Mouse (Mus musculus) liver, adult 2 months (tissue): ENCODE data around the gene Mettl16.

ENCODE experiments used
- CTCF ChIP-seq: fragments of 200-500 bp; IDR thresholded peaks from 2 replicates; pipeline ENCODE4 v1.5.1; 2011; ENCODE audit warnings: low read depth, low read length, control low read depth
- POLR2A ChIP-seq: fragments of 200-500 bp; IDR thresholded peaks from 2 replicates; pipeline ENCODE4 v1.6.1; 2011; ENCODE audit warnings: low read length, control low read depth; ENCODE audit not compliant: insufficient read depth; ENCODE audit errors: extremely low read depth

- no peak for TF ChIP-seq POLR2A
- TF ChIP-seq CTCF, result no peak
These were observed 3.2 kb upstream of the Mettl16 start for GRCm38 (mm10) chr11:74767469-74767868.
